Mouse (Mus musculus): ENCODE measurements around the gene S100a5. TPM values are rescaled to one million over a fixed set of nuclear protein-coding genes. Genes with fewer than 3 reads are reported as not detected.

S100a5 gene
- polyA plus RNA-seq (2015; fragmentation: Nextera tagmentation; extraction: Ambion mirVana), result not detected in 2 replicates

DNA sequence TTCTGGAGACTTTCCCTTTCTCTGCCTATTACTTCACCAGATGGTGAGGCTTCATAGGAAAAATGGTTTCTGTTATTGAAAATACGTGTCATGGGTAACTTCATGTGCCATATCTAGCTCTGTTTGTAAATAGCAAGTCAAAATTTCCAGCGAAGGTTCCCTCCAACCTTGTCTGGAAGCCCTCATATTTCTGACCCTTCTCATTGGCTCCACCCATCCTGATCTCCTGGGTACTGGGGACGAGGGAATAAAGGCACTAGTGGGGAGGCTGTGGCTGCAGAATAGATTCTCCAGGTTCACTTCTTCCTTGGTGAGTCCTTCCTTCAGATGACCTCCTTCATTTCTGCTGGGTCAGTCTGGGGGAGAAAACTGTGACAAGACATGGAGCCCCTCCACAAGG, at the start of gene S100a5:
TSS of gene S100a5 (plus strand) at position 301 of the 400 bp plus-strand sequence.
- Histone ChIP-seq H3K27me3 (peaks cover 2% of the 10 kb centered on the region; the same call in 1 of the 2 replicates), H3K27ac (replicated peaks) (no peak within 1 kb of the TSS), H3K9me3 (no peaks in the 10 kb centered on the region), H3K4me1 (replicated peaks) (peaks cover 16% of the 10 kb centered on the region), H3K36me3 (no peaks in the 10 kb centered on the region), H3K4me2 (no peak within 1 kb of the TSS), H3K9ac (no peak within 1 kb of the TSS), H3K4me3 (no peak within 1 kb of the TSS)
- ATAC-seq (ENCODE audit: low read depth), result no peak
- 65% methylated on average over 3 of the region's 3 CpGs for WGBS

DNA sequence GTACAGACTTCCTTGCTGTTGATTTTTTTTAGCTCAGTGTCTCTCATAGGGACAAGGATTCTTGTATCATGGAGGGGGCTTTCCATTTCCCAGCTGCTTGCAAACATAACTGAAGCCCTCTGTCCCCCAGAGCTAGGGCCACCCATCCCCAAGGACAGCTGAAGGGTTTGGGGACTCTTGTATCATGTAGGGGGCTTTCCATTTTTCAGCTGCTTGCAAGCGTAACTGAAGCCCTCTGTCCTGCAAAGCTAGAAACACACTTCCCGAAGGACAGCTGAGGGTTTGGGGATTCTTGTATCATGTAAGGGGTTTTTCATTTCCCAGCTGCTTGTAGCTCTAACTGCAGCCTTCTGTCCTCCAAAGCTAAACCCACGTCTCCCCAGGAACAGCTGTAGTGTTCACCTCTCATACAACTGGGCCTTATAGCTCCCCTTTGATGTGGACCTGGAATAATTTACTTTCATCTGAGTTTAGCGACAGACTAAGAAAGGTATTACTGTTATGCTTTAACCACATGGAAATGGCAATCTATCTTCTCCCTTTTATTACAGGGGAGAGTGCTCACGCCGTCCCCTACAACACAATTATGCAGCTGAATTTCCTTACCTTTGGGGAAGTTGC, 48.2 kb upstream of the S100a5 start, which contains the start of gene S100a3:
TSS of gene S100a3 (plus strand) at position 571 of the 621 bp plus-strand sequence.
- no peaks in the 10 kb centered on the region for H3K27me3 ChIP-seq
- no peaks in the 10 kb centered on the region for H3K36me3 ChIP-seq
- ATAC-seq (ENCODE audit: low read depth), result no peak
- no peak within 1 kb of the TSS for H3K9ac ChIP-seq
- H3K27ac ChIP-seq (replicated peaks), result no peak within 1 kb of the TSS
- H3K4me2 ChIP-seq, result no peak within 1 kb of the TSS
- H3K4me3 ChIP-seq, result no peak within 1 kb of the TSS
- no peaks in the 10 kb centered on the region for H3K9me3 ChIP-seq
- no peaks in the 10 kb centered on the region for H3K4me1 ChIP-seq (replicated peaks)
- WGBS, result 79% methylated on average over 6 of the region's 6 CpGs

DNA sequence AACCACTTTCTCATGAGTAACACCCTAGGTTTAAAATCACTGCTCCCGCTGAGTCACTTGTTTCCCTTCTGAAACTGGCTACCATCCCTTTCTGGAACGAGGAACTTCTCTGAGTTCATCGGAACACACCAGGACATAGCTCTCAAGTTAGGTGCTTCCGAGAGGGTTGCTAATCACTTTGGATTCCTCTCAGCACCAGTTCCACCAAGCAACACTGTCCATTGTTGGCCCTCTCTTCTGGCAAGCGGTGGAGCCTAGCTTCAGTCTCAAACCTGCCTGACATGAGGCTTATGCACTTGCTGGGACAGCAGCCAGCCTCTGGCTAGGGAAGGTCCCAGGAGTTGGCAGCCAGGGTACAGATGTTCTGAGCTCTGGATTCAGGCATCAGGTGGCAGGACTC, 33.6 kb upstream of the S100a5 start:
- no peaks in the 10 kb centered on the region for H3K27me3 ChIP-seq
- H3K4me2 ChIP-seq, result no peak overlapping the region
- WGBS, result 89% methylated on average over 5 of the region's 5 CpGs
- H3K9ac ChIP-seq, result no peak overlapping the region
- no peak for ATAC-seq (ENCODE audit: low read depth)
- H3K4me3 ChIP-seq, result no peak overlapping the region
- no peaks in the 10 kb centered on the region for H3K4me1 ChIP-seq (replicated peaks)
- no peak overlapping the region for H3K27ac ChIP-seq (replicated peaks)
- H3K9me3 ChIP-seq, result no peaks in the 10 kb centered on the region
- H3K36me3 ChIP-seq, result no peaks in the 10 kb centered on the region

DNA sequence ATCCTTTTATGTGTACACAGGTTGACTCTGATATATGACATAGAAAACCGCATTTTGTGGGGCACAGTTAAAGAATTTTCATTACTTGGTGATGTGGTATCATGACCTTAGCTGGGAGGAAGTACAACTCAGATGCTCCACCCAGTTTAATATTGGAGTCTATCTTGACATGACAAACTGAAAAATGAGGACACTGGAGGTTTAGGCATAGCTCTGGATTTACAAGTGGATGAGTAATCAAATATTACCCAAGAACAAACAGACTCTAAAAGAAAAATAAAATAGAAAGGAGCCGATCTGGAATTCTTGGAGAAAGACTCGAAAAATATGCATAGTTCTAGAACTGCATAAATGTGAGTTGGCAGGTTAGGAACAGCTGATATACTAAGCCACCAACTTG, 33.0 kb upstream of the S100a5 start:
- 89% methylated on average over 3 of the region's 3 CpGs for WGBS
- Histone ChIP-seq H3K27me3 (no peaks in the 10 kb centered on the region), H3K9me3 (no peaks in the 10 kb centered on the region)

DNA sequence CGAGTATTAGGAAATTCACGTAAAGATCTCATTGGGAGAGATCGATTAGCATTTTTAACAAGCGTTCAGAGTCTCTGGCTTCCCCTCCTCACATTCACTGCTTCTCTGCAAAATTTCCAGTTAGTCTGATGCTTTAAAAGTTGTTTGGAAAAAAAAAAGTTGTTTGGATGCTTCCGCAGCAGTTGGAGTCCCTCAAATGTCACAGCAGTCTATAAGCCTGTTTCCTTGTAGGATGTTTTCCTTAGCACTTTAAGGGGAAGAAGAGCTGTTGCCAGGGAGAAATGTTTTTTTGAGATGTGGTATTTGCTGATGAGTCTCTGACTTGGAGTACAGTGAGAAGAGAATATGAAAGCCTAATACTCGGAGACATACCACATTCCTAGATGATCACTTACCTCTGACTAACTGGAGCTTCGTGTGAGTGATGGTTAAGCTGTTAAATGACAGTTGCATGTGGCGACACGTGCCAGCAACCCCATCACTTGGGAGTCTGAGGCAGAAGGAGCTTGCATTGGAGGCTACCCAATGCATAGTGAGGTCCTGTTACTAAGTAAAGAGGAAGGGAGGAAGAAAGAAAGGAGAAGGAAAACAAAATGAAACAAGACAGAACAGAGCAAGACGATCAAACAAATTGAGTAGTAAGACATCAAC, 31.8 kb upstream of the S100a5 start:
- Histone ChIP-seq H3K9me3 (no peaks in the 10 kb centered on the region), H3K36me3 (no peaks in the 10 kb centered on the region), H3K4me3 (no peak overlapping the region), H3K4me2 (no peak overlapping the region), H3K9ac (no peak overlapping the region), H3K27me3 (no peaks in the 10 kb centered on the region), H3K27ac (replicated peaks) (no peak overlapping the region), H3K4me1 (replicated peaks) (no peaks in the 10 kb centered on the region)
- 79% methylated on average over 10 of the region's 10 CpGs for WGBS
- ATAC-seq (ENCODE audit: low read depth), result no peak

More for the DNA sequence above, 33.0 kb upstream of the S100a5 start:
- no peak overlapping the region for H3K27ac ChIP-seq (replicated peaks)
- no peak overlapping the region for H3K9ac ChIP-seq
- no peaks in the 10 kb centered on the region for H3K36me3 ChIP-seq
- no peak for ATAC-seq (ENCODE audit: low read depth)
- H3K4me2 ChIP-seq, result no peak overlapping the region
- H3K4me3 ChIP-seq, result no peak overlapping the region
- no peaks in the 10 kb centered on the region for H3K4me1 ChIP-seq (replicated peaks)

DNA sequence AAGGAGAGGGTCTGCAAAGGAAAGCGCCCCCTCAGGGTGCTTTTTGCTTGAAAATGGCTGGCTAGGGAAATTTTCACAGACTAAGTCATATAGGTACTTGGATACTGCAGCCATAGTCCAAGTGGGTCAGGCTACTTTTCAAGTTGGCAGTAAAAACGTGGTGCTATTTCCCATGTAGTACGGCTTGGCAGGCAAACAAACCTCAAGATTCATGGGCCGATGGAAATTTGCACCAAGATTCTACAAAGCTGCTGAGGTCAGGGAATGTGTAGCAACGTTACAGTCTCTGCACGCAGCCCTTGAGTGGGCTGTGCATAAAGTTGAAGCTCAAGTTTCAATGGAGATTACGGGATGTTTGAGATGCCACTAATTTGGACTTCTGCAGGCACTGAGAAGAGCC, 28.9 kb upstream of the S100a5 start:
- 82% methylated on average over 7 of the region's 7 CpGs for WGBS

DNA sequence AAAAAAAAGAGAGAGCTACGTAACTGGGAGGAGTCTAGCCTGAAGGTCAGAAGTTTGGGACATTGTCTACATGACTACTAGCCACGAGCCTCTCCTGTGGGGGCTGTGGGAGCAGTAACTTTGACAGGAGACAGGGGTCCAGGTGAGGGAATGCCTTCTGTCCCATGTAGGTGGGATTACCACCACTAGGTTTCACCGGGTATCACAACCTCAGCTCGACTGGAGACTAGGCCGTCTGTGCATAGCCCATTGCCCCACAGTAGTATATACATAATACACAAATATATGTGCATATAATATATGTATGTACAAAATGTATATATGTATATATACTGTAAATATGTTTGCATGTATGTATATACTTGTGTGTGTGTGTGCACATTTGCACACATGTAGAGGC, 27.2 kb upstream of the S100a5 start:
- H3K4me3 ChIP-seq, result no peak overlapping the region
- H3K4me1 ChIP-seq (replicated peaks), result no peaks in the 10 kb centered on the region
- H3K27ac ChIP-seq (replicated peaks), result no peak overlapping the region
- H3K27me3 ChIP-seq, result no peaks in the 10 kb centered on the region
- no peaks in the 10 kb centered on the region for H3K9me3 ChIP-seq
- no peak overlapping the region for H3K9ac ChIP-seq
- no peaks in the 10 kb centered on the region for H3K36me3 ChIP-seq
- H3K4me2 ChIP-seq, result no peak overlapping the region
- WGBS, result 92% methylated on average over 5 of the region's 5 CpGs
- no peak for ATAC-seq (ENCODE audit: low read depth)

More for the DNA sequence above, 28.9 kb upstream of the S100a5 start:
- ATAC-seq (ENCODE audit: low read depth), result no peak
- H3K27me3 ChIP-seq, result no peaks in the 10 kb centered on the region
- no peak overlapping the region for H3K27ac ChIP-seq (replicated peaks)
- no peaks in the 10 kb centered on the region for H3K4me1 ChIP-seq (replicated peaks)
- no peak overlapping the region for H3K9ac ChIP-seq
- no peaks in the 10 kb centered on the region for H3K9me3 ChIP-seq
- no peaks in the 10 kb centered on the region for H3K36me3 ChIP-seq
- H3K4me3 ChIP-seq, result no peak overlapping the region
- no peak overlapping the region for H3K4me2 ChIP-seq

DNA sequence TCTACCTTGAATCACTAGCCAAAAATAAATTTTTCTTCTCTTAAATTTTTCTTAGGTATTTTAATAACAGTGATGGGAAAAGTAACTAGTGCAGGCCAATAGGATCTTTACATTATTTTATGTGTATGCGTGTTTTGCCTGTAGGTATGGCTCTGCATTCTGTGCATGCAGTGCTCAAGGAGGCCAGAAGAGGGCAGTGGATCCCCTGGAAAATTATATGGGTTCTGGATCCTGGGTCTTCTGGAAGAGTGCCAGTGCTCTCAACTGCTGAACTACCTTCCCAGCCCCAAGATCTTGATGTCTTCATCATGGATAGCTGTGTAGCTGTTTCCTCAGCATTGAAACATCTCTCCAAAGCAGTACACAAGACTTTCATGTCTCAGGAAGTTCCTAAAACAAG, 26.2 kb upstream of the S100a5 start:
- Histone ChIP-seq H3K36me3 (no peaks in the 10 kb centered on the region), H3K9me3 (no peaks in the 10 kb centered on the region), H3K27ac (replicated peaks) (no peak overlapping the region), H3K4me3 (no peak overlapping the region), H3K4me1 (replicated peaks) (no peaks in the 10 kb centered on the region), H3K4me2 (no peak overlapping the region), H3K27me3 (no peaks in the 10 kb centered on the region), H3K9ac (no peak overlapping the region)
- 86% methylated on average over 1 of the region's 1 CpGs for WGBS
- ATAC-seq (ENCODE audit: low read depth), result no peak

DNA sequence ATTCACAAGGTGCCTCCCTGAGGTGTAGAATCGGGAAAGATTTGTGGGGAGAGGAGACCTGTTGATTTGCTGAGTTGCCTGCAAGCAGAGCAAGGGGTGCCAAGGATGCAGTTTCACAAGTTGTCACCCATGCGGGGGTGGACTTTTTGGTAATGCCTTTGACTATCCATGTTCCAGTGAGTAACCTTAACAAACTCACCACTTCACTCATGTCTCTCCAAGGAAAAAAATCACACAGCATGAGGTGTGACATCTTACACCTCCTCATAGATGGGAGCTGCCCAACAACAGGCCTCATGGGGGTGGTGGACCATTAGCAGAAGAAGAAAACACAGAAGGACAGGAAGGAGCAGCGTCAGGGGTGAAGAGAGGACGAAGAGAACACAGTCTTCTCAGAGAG, 25.8 kb upstream of the S100a5 start:
- no peak overlapping the region for H3K9ac ChIP-seq
- WGBS, result 83% methylated on average over 4 of the region's 4 CpGs
- no peak overlapping the region for H3K4me3 ChIP-seq
- no peaks in the 10 kb centered on the region for H3K27me3 ChIP-seq
- no peak for ATAC-seq (ENCODE audit: low read depth)
- H3K27ac ChIP-seq (replicated peaks), result no peak overlapping the region
- no peak overlapping the region for H3K4me2 ChIP-seq
- H3K36me3 ChIP-seq, result no peaks in the 10 kb centered on the region
- no peaks in the 10 kb centered on the region for H3K4me1 ChIP-seq (replicated peaks)
- H3K9me3 ChIP-seq, result no peaks in the 10 kb centered on the region

DNA sequence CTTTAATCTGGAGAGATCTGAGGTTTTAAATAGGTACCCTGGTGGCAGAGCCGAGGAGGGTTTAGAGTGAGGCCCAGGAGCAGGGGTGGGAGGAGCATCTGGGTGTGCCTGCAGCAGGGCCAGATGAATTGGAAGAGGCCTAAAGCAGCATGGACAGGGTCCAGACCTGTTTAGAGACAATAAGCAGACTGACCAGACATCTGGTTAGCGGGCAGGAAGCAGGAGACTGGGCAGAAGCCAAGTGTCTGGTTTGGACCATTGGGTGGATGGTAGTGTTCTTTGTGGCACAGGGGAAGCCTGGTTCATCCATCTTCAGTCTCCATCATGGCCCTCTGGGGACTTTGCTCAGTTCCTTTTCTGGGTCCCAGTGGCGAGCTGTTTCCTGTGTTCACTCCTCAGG, 24.4 kb upstream of the S100a5 start:
- no peak overlapping the region for H3K27ac ChIP-seq (replicated peaks)
- H3K4me2 ChIP-seq, result no peak overlapping the region
- no peak overlapping the region for H3K9ac ChIP-seq
- no peak for ATAC-seq (ENCODE audit: low read depth)
- H3K9me3 ChIP-seq, result no peaks in the 10 kb centered on the region
- H3K27me3 ChIP-seq, result no peaks in the 10 kb centered on the region
- H3K4me1 ChIP-seq (replicated peaks), result no peaks in the 10 kb centered on the region
- H3K36me3 ChIP-seq, result no peaks in the 10 kb centered on the region
- 68% methylated on average over 3 of the region's 3 CpGs for WGBS
- H3K4me3 ChIP-seq, result no peak overlapping the region

DNA sequence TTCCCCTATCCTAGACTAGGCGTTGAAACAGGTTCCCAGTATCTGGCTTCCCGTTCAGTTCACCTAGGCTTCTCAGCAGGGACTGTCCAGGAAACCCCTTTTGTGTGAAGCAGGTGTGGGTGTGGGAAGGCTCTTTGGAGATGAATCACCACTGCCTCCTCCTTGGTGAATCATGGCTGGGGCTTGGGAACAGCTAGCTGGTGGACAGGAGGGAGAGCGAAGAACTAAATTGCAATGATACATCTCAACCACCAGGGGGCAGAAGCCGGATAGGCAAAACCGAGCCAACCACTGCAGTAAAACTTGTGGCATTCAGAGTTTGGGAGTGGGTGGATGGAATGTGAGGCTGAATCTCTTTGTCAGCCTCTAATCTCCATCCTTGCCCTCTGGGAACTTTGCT, 22.7 kb upstream of the S100a5 start:
- Histone ChIP-seq H3K36me3 (no peaks in the 10 kb centered on the region), H3K4me3 (no peak overlapping the region), H3K4me1 (replicated peaks) (no peaks in the 10 kb centered on the region), H3K27me3 (no peaks in the 10 kb centered on the region), H3K9ac (no peak overlapping the region), H3K4me2 (no peak overlapping the region), H3K9me3 (no peaks in the 10 kb centered on the region), H3K27ac (replicated peaks) (no peak overlapping the region)
- WGBS, result 34% methylated on average over 5 of the region's 5 CpGs
- 0 out of 2 replicates have a peak, but pooled peaks have one; percentile 40 for ATAC-seq (ENCODE audit: low read depth)

DNA sequence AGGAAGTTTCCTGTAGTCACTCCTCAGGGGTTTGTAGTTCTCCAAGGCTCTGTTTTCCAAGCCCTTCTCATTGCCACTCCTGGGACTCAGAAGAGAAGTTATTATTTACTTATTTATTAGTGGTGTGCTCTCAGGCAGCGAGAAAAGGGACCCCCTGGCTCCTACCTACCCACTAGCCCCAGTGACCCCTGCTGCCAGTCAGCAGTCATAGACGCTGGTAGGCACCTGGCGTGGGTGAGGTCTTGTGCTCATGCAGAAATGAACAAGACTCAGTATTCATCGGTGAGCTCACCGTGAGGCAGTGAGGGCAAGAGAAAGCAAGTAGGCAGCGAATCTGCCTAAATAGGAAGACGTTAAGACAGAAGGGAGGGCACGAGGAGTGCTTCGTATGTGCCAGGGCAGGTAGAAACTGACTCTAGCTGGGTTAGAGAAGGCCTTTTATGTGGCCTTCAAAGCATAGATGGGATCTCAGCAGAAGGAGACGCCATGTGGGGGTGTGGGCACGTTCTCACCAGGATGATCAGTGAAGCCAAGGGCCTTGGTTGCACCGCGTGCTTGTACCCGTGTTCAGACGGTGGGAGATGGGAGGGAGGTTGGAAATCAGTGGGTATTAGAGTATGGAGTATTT, 22.2 kb upstream of the S100a5 start:
- H3K27ac ChIP-seq (replicated peaks), result no peak overlapping the region
- no peak overlapping the region for H3K4me3 ChIP-seq
- no peaks in the 10 kb centered on the region for H3K4me1 ChIP-seq (replicated peaks)
- no peak overlapping the region for H3K4me2 ChIP-seq
- H3K9me3 ChIP-seq, result no peaks in the 10 kb centered on the region
- no peaks in the 10 kb centered on the region for H3K36me3 ChIP-seq
- no peak overlapping the region for H3K9ac ChIP-seq
- no peaks in the 10 kb centered on the region for H3K27me3 ChIP-seq
- WGBS, result 87% methylated on average over 15 of the region's 15 CpGs
- no peak for ATAC-seq (ENCODE audit: low read depth)
